Mouse (Mus musculus): ENCODE measurements around the gene Ptprk. TPM values are rescaled to one million over a fixed set of nuclear protein-coding genes. Genes with fewer than 3 reads are reported as not detected.

Ptprk gene
- polyA plus RNA-seq, 1 experiment: 28.0 TPM

GRCm38 (mm10) chr10:28103924-28104323, 29.3 kb downstream of the Ptprk start:
- TF ChIP-seq CTCF (IDR thresholded peaks at IDR 0.05; ENCODE audit: borderline replicate concordance, insufficient read depth, low read length) (no peak), POLR2A (IDR thresholded peaks at IDR 0.05; ENCODE audit: low read depth, low read length) (no peak)
- Histone ChIP-seq H3K27ac (ENCODE audit: insufficient read depth, low read length) (no peak overlapping the region), H3K4me3 (ENCODE audit: insufficient read depth, low read length) (no peak overlapping the region), H3K4me1 (ENCODE audit: control insufficient read depth, insufficient read depth, low read length) (0 out of 2 replicates have a peak, but pooled peaks cover 3% of the 10 kb centered on the region)

DNA sequence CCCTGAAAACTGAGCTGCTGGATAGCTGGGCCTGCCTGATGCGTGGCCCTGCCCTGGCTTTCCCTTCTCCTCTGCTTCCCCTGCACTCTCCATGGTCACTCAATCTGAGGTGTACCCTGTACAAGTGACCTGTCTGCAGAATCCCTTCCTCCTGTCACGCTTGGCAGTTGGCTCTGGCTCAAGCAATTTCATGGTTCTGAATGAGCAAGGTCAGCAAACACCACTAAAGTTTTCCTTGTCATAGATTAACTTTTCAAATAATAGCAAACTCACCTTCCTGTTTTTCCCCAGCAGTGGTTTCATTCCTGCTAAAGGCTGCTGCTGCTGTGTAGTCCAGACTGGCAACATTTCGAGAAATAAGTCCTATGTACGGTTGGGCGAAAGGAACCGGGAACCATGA, 30.6 kb downstream of the Ptprk start:
- Histone ChIP-seq H3K4me3 (ENCODE audit: insufficient read depth, low read length) (no peak overlapping the region), H3K4me1 (ENCODE audit: control insufficient read depth, insufficient read depth, low read length) (0 out of 2 replicates have a peak, but pooled peaks cover 3% of the 10 kb centered on the region), H3K27ac (ENCODE audit: insufficient read depth, low read length) (no peak overlapping the region)
- TF ChIP-seq POLR2A (IDR thresholded peaks at IDR 0.05; ENCODE audit: low read depth, low read length): no peak
- TF ChIP-seq CTCF (IDR thresholded peaks at IDR 0.05; ENCODE audit: borderline replicate concordance, insufficient read depth, low read length): no peak

DNA sequence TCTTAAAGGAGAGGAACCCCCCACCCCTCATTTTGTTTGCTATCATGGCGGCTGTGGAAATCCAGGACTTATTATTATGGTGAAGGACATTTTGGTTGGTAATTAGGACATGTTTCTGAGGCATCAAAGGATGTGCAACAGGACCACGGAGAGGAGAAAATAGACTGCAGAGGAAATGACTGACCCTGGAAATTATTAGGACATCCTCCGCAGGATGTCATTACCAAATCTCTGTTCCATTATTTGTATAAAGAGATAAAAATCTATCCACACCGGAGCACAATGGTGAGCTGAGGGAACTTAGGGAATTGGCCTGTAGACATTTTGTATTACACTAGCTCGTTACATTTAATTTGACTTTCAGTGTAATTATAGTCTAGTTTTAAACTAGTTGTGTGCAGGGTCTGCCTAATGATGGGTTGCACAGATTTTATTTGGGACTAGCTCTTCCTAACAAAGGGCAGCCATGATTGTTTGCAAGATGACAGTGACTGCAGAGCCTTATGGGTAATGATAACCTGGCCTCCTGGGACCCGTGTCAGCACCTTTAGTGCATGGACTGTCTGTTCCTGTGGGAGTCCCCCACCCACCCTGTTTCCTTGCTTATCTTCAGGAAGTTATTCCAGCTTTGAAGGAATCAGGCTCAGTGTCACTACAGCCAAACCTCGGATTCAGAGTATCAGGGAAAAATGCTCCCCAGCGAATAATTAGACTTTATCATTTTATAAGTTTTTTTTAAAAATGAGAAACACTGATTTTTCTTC, 38.4 kb downstream of the Ptprk start:
- peaks cover 9% of the 10 kb centered on the region; the same call in 1 of the 2 replicates for H3K4me1 ChIP-seq (ENCODE audit: control insufficient read depth, insufficient read depth, low read length)
- no peak overlapping the region for H3K4me3 ChIP-seq (ENCODE audit: insufficient read depth, low read length)
- no peak for TF ChIP-seq POLR2A (IDR thresholded peaks at IDR 0.05; ENCODE audit: low read depth, low read length)
- no peak for TF ChIP-seq CTCF (IDR thresholded peaks at IDR 0.05; ENCODE audit: borderline replicate concordance, insufficient read depth, low read length)
- no peak overlapping the region; the same call in 1 of the 2 replicates for H3K27ac ChIP-seq (ENCODE audit: insufficient read depth, low read length)

DNA sequence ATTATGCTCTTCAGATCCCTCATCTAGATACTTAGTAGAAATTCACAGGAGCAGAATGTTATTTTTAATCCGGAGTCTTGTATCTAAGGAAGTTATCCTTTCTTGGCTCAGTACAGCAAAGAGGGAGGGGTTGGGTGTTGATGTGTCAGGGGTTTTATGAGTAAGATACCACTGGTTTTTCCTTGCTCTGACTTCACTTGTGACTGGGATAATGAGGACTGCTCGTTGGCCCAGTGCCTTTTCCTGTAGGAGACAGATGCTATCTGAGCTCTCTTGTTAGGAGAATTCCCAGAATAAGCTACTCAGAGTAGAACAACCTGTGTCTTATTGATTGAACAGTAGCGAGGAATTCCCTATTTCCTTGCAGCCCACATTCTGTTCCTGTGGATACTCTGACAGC, 39.3 kb downstream of the Ptprk start:
- H3K4me3 ChIP-seq (ENCODE audit: insufficient read depth, low read length): no peak overlapping the region
- no peak for TF ChIP-seq POLR2A (IDR thresholded peaks at IDR 0.05; ENCODE audit: low read depth, low read length)
- no peak for TF ChIP-seq CTCF (IDR thresholded peaks at IDR 0.05; ENCODE audit: borderline replicate concordance, insufficient read depth, low read length)
- H3K4me1 ChIP-seq (ENCODE audit: control insufficient read depth, insufficient read depth, low read length): peaks cover 9% of the 10 kb centered on the region; the same call in 1 of the 2 replicates
- H3K27ac ChIP-seq (ENCODE audit: insufficient read depth, low read length): peak overlapping the region; percentile 1; the same call in 1 of the 2 replicates

- TF ChIP-seq POLR2A (IDR thresholded peaks at IDR 0.05; ENCODE audit: low read depth, low read length): no peak
- no peak for TF ChIP-seq CTCF (IDR thresholded peaks at IDR 0.05; ENCODE audit: borderline replicate concordance, insufficient read depth, low read length)
- Histone ChIP-seq H3K4me3 (ENCODE audit: insufficient read depth, low read length) (no peak overlapping the region), H3K27ac (ENCODE audit: insufficient read depth, low read length) (no peak overlapping the region), H3K4me1 (ENCODE audit: control insufficient read depth, insufficient read depth, low read length) (peaks cover 9% of the 10 kb centered on the region; the same call in 1 of the 2 replicates)
Observed at GRCm38 (mm10) chr10:28116982-28117381, 42.4 kb downstream of the Ptprk start.

GRCm38 (mm10) chr10:28118783-28119365, 44.3 kb downstream of the Ptprk start:
- H3K27ac ChIP-seq (ENCODE audit: insufficient read depth, low read length): no peak overlapping the region
- H3K4me1 ChIP-seq (ENCODE audit: control insufficient read depth, insufficient read depth, low read length): peaks cover 5% of the 10 kb centered on the region; the same call in 1 of the 2 replicates
- TF ChIP-seq POLR2A (IDR thresholded peaks at IDR 0.05; ENCODE audit: low read depth, low read length) (no peak), CTCF (IDR thresholded peaks at IDR 0.05; ENCODE audit: borderline replicate concordance, insufficient read depth, low read length) (no peak)
- no peak overlapping the region for H3K4me3 ChIP-seq (ENCODE audit: insufficient read depth, low read length)

DNA sequence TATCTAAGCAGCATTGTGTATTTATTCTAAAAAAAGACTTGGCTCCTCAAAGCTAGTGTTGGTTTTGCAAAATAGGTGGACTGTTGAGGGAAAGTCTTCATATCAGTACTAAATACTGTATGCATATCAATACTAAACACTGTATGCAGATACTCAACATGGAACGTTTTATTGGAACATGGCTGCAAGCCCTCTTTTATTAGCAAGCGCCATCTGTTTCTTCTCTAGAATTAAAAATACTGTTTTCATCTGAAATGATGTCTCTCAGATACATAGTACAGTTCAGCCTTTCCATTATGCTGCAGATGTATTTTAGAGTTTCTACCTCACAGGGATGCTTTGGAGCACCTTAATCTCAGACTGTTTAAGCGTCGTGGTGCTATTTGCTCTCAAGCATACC, 49.3 kb downstream of the Ptprk start:
- TF ChIP-seq CTCF (IDR thresholded peaks at IDR 0.05; ENCODE audit: borderline replicate concordance, insufficient read depth, low read length): no peak
- TF ChIP-seq POLR2A (IDR thresholded peaks at IDR 0.05; ENCODE audit: low read depth, low read length): no peak
- H3K4me1 ChIP-seq (ENCODE audit: control insufficient read depth, insufficient read depth, low read length): no peaks in the 10 kb centered on the region; the same call in 1 of the 2 replicates
- H3K27ac ChIP-seq (ENCODE audit: insufficient read depth, low read length): no peak overlapping the region
- H3K4me3 ChIP-seq (ENCODE audit: insufficient read depth, low read length): no peak overlapping the region

- H3K27ac ChIP-seq (ENCODE audit: insufficient read depth, low read length): no peak overlapping the region
- no peak for TF ChIP-seq CTCF (IDR thresholded peaks at IDR 0.05; ENCODE audit: borderline replicate concordance, insufficient read depth, low read length)
- no peak for TF ChIP-seq POLR2A (IDR thresholded peaks at IDR 0.05; ENCODE audit: low read depth, low read length)
- H3K4me3 ChIP-seq (ENCODE audit: insufficient read depth, low read length): no peak overlapping the region
- H3K4me1 ChIP-seq (ENCODE audit: control insufficient read depth, insufficient read depth, low read length): no peaks in the 10 kb centered on the region; the same call in 1 of the 2 replicates
Observed at GRCm38 (mm10) chr10:28128011-28128410, 53.4 kb downstream of the Ptprk start.

DNA sequence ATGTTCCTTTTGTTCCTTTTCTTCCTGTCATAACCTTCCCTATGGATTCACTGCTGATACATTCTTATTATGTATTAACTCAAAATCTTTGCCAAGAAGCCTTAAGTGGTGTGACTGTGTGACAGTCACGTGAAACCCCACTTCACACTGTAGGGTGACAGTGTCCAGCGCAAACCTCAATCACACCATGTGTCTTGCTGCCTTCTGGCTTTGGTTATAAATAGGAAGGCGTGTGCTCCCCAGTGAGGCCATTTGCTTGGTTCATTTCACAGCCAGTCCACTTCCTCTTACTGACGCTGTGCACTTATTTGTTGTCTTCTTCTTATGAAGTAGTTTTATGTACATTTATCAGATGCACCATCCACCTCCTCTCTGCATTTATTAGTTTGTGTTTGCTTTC, 53.8 kb downstream of the Ptprk start:
- H3K4me1 ChIP-seq (ENCODE audit: control insufficient read depth, insufficient read depth, low read length): no peaks in the 10 kb centered on the region; the same call in 1 of the 2 replicates

DNA sequence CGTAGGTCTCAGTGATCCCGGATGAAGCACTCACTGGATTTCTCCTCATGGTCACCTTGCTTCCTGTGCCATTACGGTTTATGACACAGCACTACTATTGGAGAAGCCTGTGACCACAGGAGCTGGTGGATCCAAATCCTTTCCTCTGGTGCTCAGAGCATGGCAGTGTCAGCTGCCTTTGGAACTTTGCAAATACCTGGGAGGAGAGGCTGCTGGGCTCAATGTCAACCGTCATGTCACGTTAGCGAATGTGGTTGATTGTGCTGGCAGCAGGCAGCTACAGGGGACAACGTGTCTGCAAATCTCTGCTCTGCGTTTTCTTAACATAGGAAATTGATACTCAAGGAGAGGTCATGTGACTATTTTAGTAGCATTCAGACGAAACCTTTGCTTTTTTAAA, 55.8 kb downstream of the Ptprk start:
- no peak overlapping the region for H3K4me3 ChIP-seq (ENCODE audit: insufficient read depth, low read length)
- no peak overlapping the region for H3K27ac ChIP-seq (ENCODE audit: insufficient read depth, low read length)
- TF ChIP-seq POLR2A (IDR thresholded peaks at IDR 0.05; ENCODE audit: low read depth, low read length): no peak
- TF ChIP-seq CTCF (IDR thresholded peaks at IDR 0.05; ENCODE audit: borderline replicate concordance, insufficient read depth, low read length): no peak
- H3K4me1 ChIP-seq (ENCODE audit: control insufficient read depth, insufficient read depth, low read length): no peaks in the 10 kb centered on the region; the same call in 1 of the 2 replicates

More for the DNA sequence above, 53.8 kb downstream of the Ptprk start:
- H3K4me3 ChIP-seq (ENCODE audit: insufficient read depth, low read length): no peak overlapping the region
- no peak for TF ChIP-seq CTCF (IDR thresholded peaks at IDR 0.05; ENCODE audit: borderline replicate concordance, insufficient read depth, low read length)
- no peak for TF ChIP-seq POLR2A (IDR thresholded peaks at IDR 0.05; ENCODE audit: low read depth, low read length)
- H3K27ac ChIP-seq (ENCODE audit: insufficient read depth, low read length): no peak overlapping the region

Measured in embryonic fibroblast, embryonic 13.5 days (primary cell).